Mouse (Mus musculus) lung, embryonic 15.5 days (tissue): ENCODE results near the gene Hgfac. TPM values are rescaled to one million over a fixed set of nuclear protein-coding genes. Genes with fewer than 3 reads are reported as not detected.
A peak's percentile ranks its signal among the peaks of the same experiment; 100 is the strongest.

Experiments used
- ATAC-seq: fragments of 200-750 bp; cut with Nextera tagmentation; 2 replicates; pipeline ENCODE4 v1.8.0; 2017; ENCODE audit warnings: moderate number of reproducible peaks, borderline replicate concordance; ENCODE audit not compliant: low FRiP score, low TSS enrichment; ENCODE audit errors: extremely low read depth
- H3K27ac ChIP-seq: fragments of 300-500 bp; sonication (generic); 2 replicates; pipeline ENCODE4 v1.5.1; 2015; ENCODE audit warnings: moderate library complexity, mild to moderate bottlenecking, inconsistent platforms
- H3K27me3 ChIP-seq: fragments of 300-500 bp; sonication (generic); 2 replicates; pipeline ENCODE4 v1.6.1; 2015; ENCODE audit warnings: inconsistent platforms
- H3K36me3 ChIP-seq: fragments of 300-500 bp; sonication (generic); 2 replicates; pipeline ENCODE4 v1.6.1; 2015; ENCODE audit warnings: inconsistent platforms
- H3K4me1 ChIP-seq: fragments of 300-500 bp; sonication (generic); 2 replicates; pipeline ENCODE4 v1.6.1; 2015; ENCODE audit warnings: inconsistent platforms
- H3K4me2 ChIP-seq: fragments of 300-500 bp; sonication (generic); 2 replicates; pipeline ENCODE4 v1.6.1; 2015; ENCODE audit warnings: inconsistent platforms, mild to moderate bottlenecking, moderate library complexity
- H3K4me3 ChIP-seq: fragments of 300-500 bp; sonication (generic); 2 replicates; pipeline ENCODE4 v1.5.1; 2015; ENCODE audit warnings: mild to moderate bottlenecking, inconsistent platforms
- H3K9ac ChIP-seq: fragments of 300-500 bp; sonication (generic); 2 replicates; pipeline ENCODE4 v1.6.1; 2015; ENCODE audit warnings: inconsistent platforms
- H3K9me3 ChIP-seq: fragments of 300-500 bp; sonication (generic); 2 replicates; pipeline ENCODE4 v1.6.1; 2016; ENCODE audit warnings: inconsistent platforms
- WGBS: fragments of 180-500 bp; shearing (Covaris S2); methylation state at CpG from one replicate; pipeline ENCODE4 v1.1.7; 2015; 5-methylcytosine and 5-hydroxymethylcytosine counted together
- microRNA-seq: library from miRNA; unstranded; fragments of <30 nt; microRNA quantifications from one replicate; pipeline ENCODE4, GENCODE M21; 2016
- polyA plus RNA-seq: library from polyadenylated mRNA; unstranded; fragments of >200 nt; fragmentation: Nextera tagmentation; extraction: Ambion mirVana; gene quantifications from 2 replicates; pipeline ENCODE4 v1.2.1, GENCODE M21; 2015

Gene Hgfac
- polyA plus RNA-seq, 1 experiment from 2014 or later, result 0.56 TPM

- Histone ChIP-seq H3K9ac (no peak overlapping the region), H3K4me2 (no peak overlapping the region), H3K4me1 (no peaks in the 10 kb centered on the region), H3K27me3 (no peaks in the 10 kb centered on the region), H3K9me3 (no peaks in the 10 kb centered on the region), H3K36me3 (no peaks in the 10 kb centered on the region), H3K27ac (no peak overlapping the region), H3K4me3 (no peak overlapping the region)
- no peak for ATAC-seq
- 79% methylated on average over 11 of the region's 11 CpGs for WGBS
Measured at GRCm38 (mm10) chr5:35073235-35073634, 31.9 kb downstream of the Hgfac start.

- Histone ChIP-seq H3K27ac (no peak overlapping the region), H3K4me1 (no peaks in the 10 kb centered on the region), H3K4me2 (no peak overlapping the region), H3K27me3 (peaks cover 5% of the 10 kb centered on the region; the same call in 1 of the 2 replicates), H3K9me3 (no peaks in the 10 kb centered on the region), H3K36me3 (no peaks in the 10 kb centered on the region), H3K9ac (no peak overlapping the region), H3K4me3 (no peak overlapping the region)
- WGBS, result 71% methylated on average over 9 of the region's 9 CpGs
- ATAC-seq, result no peak
Measured at GRCm38 (mm10) chr5:35073992-35074391, 32.7 kb downstream of the Hgfac start.

DNA sequence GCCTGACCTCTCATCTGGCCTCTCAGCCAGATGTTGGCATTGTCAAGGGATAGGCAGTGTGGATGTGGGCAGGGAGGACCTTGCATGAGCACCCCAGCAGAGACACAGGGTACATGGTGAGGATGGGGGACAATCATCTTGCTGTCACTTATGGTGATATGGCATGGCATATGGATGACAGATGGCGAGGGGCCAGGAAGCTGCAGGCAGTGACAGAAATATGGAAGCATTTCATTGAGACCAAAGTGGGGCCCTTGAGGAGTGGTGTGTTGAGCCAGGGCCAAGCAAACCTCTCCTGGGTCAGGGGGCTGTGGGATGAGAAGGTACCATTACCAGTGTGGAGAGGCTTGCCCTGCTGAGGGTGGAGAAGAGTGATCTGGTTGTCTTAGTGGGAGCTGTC lies 35.1 kb downstream of the Hgfac start:
- ATAC-seq, result no peak
- no peaks in the 10 kb centered on the region for H3K36me3 ChIP-seq
- H3K9ac ChIP-seq, result no peak overlapping the region
- H3K9me3 ChIP-seq, result no peaks in the 10 kb centered on the region
- no peak overlapping the region for H3K27ac ChIP-seq
- no peaks in the 10 kb centered on the region for H3K4me1 ChIP-seq
- no peak overlapping the region for H3K4me3 ChIP-seq
- H3K27me3 ChIP-seq, result peaks cover 14% of the 10 kb centered on the region; the same call in 1 of the 2 replicates
- 79% methylated on average over 1 of the region's 1 CpGs for WGBS
- H3K4me2 ChIP-seq, result no peak overlapping the region

GRCm38 (mm10) chr5:35079101-35079500 lies 37.8 kb downstream of the Hgfac start:
- H3K36me3 ChIP-seq, result no peaks in the 10 kb centered on the region
- H3K9me3 ChIP-seq, result no peaks in the 10 kb centered on the region
- no peaks in the 10 kb centered on the region for H3K4me1 ChIP-seq
- H3K27me3 ChIP-seq, result peaks cover 14% of the 10 kb centered on the region; the same call in 1 of the 2 replicates
- no peak overlapping the region for H3K4me3 ChIP-seq
- H3K9ac ChIP-seq, result no peak overlapping the region
- 34% methylated on average over 18 of the region's 18 CpGs for WGBS
- ATAC-seq, result 0 out of 2 replicates have a peak, but pooled peaks have one; percentile 5
- no peak overlapping the region for H3K4me2 ChIP-seq
- H3K27ac ChIP-seq, result no peak overlapping the region

DNA sequence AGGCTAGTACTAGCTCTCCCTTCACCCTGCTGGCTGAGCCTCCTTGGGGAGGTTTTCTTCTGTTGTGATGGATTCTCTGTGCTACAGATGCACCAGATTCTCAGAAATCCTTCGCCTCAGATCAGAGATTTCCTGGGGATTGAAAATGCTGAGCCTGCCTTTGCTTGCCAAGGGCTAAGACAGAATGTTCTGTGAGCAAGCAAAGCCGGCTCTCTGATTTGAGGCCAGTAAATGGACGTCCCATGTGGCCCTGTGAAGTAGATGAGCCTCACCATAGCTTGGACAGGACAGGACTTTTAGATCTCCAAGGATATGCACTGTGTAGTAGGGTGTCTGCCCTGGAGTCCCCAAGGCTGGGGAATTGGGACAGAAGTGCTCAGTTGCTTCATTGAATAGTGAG lies 43.6 kb downstream of the Hgfac start:
- 74% methylated on average over 3 of the region's 3 CpGs for WGBS
- Histone ChIP-seq H3K27ac (no peak overlapping the region), H3K36me3 (no peaks in the 10 kb centered on the region), H3K9ac (no peak overlapping the region), H3K4me2 (no peak overlapping the region), H3K4me1 (no peaks in the 10 kb centered on the region), H3K27me3 (no peaks in the 10 kb centered on the region), H3K4me3 (no peak overlapping the region), H3K9me3 (no peaks in the 10 kb centered on the region)
- no peak for ATAC-seq

DNA sequence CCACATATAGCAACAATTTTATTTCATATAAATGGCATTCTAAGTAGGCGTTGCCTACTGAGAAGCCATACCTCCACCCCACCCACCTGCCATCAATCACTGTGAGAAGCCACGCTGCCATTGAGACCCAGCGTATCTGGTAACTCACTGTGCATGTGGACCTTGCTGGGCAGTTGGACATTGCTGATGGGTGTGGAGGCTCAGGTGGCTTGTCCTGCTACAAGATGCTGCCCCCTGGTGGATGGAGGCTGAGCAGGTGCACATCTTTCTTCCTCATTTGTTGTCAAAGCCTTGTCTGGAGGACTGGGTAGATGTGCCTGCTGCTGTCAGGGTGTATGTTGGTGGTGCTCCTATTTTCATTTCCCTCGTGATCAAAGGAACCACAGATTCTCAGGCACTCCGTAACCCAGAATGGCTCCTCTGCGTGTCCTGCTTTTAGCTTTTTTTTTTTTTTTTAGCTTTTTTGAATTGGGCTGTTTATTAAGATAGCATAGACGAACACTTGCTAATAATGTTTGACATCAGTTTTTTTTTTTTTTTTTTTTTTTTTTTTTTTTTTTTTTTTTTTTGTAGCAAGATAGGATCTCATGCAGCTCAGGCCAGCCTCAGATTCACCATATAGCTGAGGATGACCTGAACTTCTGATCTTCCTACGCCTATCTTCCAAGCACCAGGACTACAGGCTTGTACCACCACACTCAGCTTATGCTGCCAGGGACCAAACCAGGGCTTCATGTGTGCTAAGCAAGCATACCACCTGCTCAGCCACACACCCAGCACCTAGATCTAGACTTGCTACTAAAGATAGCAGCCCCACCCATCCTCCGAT lies 47.7 kb downstream of the Hgfac start:
- Histone ChIP-seq H3K4me1 (no peaks in the 10 kb centered on the region), H3K27ac (no peak overlapping the region), H3K9ac (no peak overlapping the region), H3K4me3 (no peak overlapping the region), H3K9me3 (no peaks in the 10 kb centered on the region), H3K4me2 (no peak overlapping the region), H3K36me3 (peaks cover 23% of the 10 kb centered on the region), H3K27me3 (no peaks in the 10 kb centered on the region)
- ATAC-seq, result 0 out of 2 replicates have a peak, but pooled peaks have one; percentile 16
- WGBS, result 64% methylated on average over 9 of the region's 9 CpGs

GRCm38 (mm10) chr5:35089614-35089963 lies 48.3 kb downstream of the Hgfac start:
- Histone ChIP-seq H3K27ac (no peak overlapping the region), H3K4me1 (no peaks in the 10 kb centered on the region), H3K27me3 (no peaks in the 10 kb centered on the region), H3K9ac (no peak overlapping the region), H3K36me3 (peaks cover 26% of the 10 kb centered on the region), H3K4me2 (no peak overlapping the region), H3K9me3 (no peaks in the 10 kb centered on the region), H3K4me3 (no peak overlapping the region)
- WGBS, result 72% methylated on average over 5 of the region's 5 CpGs
- ATAC-seq, result no peak

DNA sequence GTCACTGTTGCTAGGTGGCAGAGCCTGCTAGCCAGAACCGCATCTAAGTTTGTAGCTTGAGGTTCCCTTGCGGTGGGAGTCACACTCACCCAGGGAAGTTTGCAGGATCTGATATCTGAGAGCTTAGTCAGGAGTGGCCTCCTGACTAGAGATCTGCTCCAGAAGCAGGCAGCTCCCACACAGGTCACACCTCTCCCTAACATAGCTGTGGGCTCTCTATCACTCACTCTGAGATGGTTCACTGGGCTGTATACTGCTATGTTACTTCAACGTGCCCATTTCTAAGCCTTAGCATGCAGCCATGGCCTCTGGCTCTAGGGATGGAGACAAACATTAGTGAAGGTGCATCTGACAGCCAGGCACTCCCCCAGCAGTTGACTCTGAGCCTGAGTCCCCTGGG lies 50.3 kb downstream of the Hgfac start:
- no peak for ATAC-seq
- H3K36me3 ChIP-seq, result peaks cover 46% of the 10 kb centered on the region
- 80% methylated on average over 3 of the region's 3 CpGs for WGBS
- H3K4me2 ChIP-seq, result no peak overlapping the region
- H3K27me3 ChIP-seq, result no peaks in the 10 kb centered on the region
- no peak overlapping the region for H3K9ac ChIP-seq
- no peaks in the 10 kb centered on the region for H3K4me1 ChIP-seq
- no peak overlapping the region for H3K27ac ChIP-seq
- no peaks in the 10 kb centered on the region for H3K9me3 ChIP-seq
- H3K4me3 ChIP-seq, result no peak overlapping the region

Small RNAs within 50 kb of the gene (microRNA-seq; reads per million reads assigned to microRNA genes)
- 4.1 reads per million, percentile 18 among the genes with 10 or more reads in this experiment for gene Mir3097

Other genes starting within 250 kb of the Hgfac start
- gene Msantd1, start 133.5 kb upstream of the Hgfac start, polyA plus RNA-seq, result 0.76 and 0.79 TPM in 2 replicates
- gene Rgs12, start 92.1 kb upstream of the Hgfac start, polyA plus RNA-seq, result 32.3 and 35.3 TPM in 2 replicates
- gene Dok7, start 15.3 kb downstream of the Hgfac start, polyA plus RNA-seq, result 1.6 and 2.6 TPM in 2 replicates
- 130 and 145 TPM in 2 replicates for gene Lrpap1, start 64.3 kb downstream of the Hgfac start, polyA plus RNA-seq
- gene Adra2c, start 236.8 kb downstream of the Hgfac start, polyA plus RNA-seq, result not detected in 2 replicates